Mouse (Mus musculus) cerebellum, postnatal 36 days (tissue): ENCODE data around the gene Gm42878.

ENCODE experiments used
- DNase-seq, 2 experiments: peaks; one replicate each; pipeline ENCODE4 v3.0.0; 2021 to 2022; ENCODE audit warnings: mixed read lengths in 2 of 2

The Gm42878 gene

GRCm38 (mm10) chr5:121484801-121485200 is 60.5 kb downstream of the Gm42878 start:
- no peak for DNase-seq

DNA sequence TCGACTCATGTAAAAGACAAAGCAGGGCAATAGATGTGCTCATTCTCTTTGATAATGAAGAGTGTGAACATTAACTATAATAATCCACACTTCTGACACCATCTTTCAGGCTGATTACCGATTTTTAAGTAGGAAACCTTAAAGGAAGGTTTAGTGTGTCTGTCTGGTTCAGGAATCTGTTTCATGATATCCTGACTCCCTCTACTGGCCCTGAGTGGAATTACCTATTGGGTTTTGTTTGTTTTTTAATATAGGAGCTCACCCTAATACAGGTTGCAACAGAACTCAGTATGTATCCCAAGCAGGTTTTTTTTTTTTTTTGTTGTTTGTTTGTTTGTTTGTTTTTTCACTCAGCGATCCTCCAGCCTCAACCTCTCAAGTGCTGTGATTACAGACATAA is 67.6 kb downstream of the Gm42878 start:
- peak in 1 of 2 experiments; percentile 45 for DNase-seq

DNA sequence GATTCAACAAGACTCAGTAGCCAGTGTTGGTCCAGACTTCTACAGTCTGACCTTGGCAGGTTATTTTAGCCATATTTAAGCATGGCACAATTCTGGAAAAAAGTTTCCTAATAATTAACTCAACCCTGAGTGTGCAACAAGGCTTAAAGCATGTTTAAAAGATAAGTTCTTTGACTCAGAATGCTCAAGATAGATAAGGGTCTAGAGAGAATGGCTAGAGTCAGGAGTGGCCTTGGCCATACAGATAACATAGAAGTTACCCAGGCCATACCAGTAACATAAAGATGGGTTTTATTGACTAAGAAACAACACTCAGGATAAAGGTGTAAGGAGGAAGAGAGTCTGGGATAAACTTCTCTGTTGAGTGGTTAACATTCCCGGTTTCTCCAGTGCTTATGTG is 69.2 kb downstream of the Gm42878 start:
- no peak for DNase-seq

- no peak for DNase-seq
Observed at GRCm38 (mm10) chr5:121474610-121475009, 70.7 kb downstream of the Gm42878 start.

DNA sequence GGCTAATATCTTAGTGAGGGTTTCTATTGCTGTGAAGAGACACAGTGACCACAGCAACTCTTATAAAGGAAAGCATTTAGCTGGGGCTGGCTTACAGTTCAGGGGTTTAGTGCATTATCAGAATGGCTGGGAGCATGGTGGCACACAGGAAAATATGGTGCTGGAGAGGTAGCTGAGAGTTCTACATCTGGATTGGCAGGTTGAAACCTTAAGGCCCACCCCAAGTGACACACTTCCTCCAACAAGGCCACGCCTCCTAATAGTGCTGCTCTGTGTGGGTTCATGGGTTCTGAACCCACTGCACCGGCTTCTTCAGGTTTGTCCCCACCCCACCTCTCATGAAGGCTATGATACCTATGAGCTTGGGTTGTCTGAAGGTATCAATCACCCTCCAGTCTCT is 72.9 kb downstream of the Gm42878 start:
- no peak for DNase-seq

- no peak for DNase-seq
Observed at GRCm38 (mm10) chr5:121469566-121469965, 75.7 kb downstream of the Gm42878 start.
